Mouse (Mus musculus) liver, postnatal 0 days (tissue): ENCODE results near the gene Esyt2.

Experiments
- CTCF ChIP-seq: sonication (generic); IDR thresholded peaks from 2 replicates; pipeline ENCODE4 v1.5.1; 2016; ENCODE audit warnings: antibody characterized with exemption, low read depth
- EP300 ChIP-seq: IDR thresholded peaks from 2 replicates; pipeline ENCODE4 v1.6.1; 2016; ENCODE audit warnings: antibody characterized with exemption, low read depth, mild to moderate bottlenecking

GRCm38 (mm10) chr12:116269450-116269849 lies 11.5 kb upstream of the Esyt2 start:
- no peak for TF ChIP-seq CTCF
- no peak for TF ChIP-seq EP300
